8 mouse cellular contexts compared by ENCODE assay signal in genomic region chr14:61599057-61599806, GRCm38 (mm10). TPM values are rescaled to one million over a fixed set of nuclear protein-coding genes. Genes with fewer than 3 reads are reported as not detected.
DNase-seq lines count a peak whose midpoint lies in the region; ATAC-seq and TF ChIP-seq lines count a peak whose summit lies in the region.

No protein-coding gene starts in this region.

- peaks cover 29% of the 10 kb centered on the region for H3K4me1 ChIP-seq in erythroblast, embryonic 14.5 days (ENCODE audit: control insufficient read depth)
- H3K4me1 ChIP-seq in heart, embryonic 12.5 days (replicated peaks) = peaks cover 24% of the 10 kb centered on the region
- H3K4me1 ChIP-seq in kidney, postnatal 0 days (replicated peaks; ENCODE audit: insufficient read depth, low read length) = peaks cover 7% of the 10 kb centered on the region; the same call in 1 of the 2 replicates
- H3K4me1 ChIP-seq in liver, embryonic 11.5 days (replicated peaks; ENCODE audit: control insufficient read depth, insufficient read depth, low read length) = peaks cover 5% of the 10 kb centered on the region; the same call in 1 of the 2 replicates
- peaks cover 18% of the 10 kb centered on the region for H3K4me1 ChIP-seq in stomach, embryonic 14.5 days (ENCODE audit: control insufficient read depth, insufficient read depth, low read length)

- H3K79me3 ChIP-seq in C2C12 (ENCODE audit: low read depth) = no peaks in the 10 kb centered on the region

- H3ac ChIP-seq in C2C12 (ENCODE audit: control insufficient read depth, insufficient read length, low read depth) = peak overlapping the region; percentile 63

- no peak for TF ChIP-seq CTCF in C2C12 (IDR thresholded peaks at IDR 0.05; ENCODE audit: control insufficient read depth, insufficient read depth, insufficient read length)
- TF ChIP-seq CTCF in brain, embryonic 14.5 days (IDR thresholded peaks at IDR 0.05; ENCODE audit: borderline replicate concordance, extremely low read depth, insufficient read depth, insufficient read length) = no peak
- TF ChIP-seq CTCF in kidney, postnatal 0 days (IDR thresholded peaks at IDR 0.05; ENCODE audit: low read depth) = no peak

- peak overlapping the region; percentile 31 for H3K4me3 ChIP-seq in C2C12 (ENCODE audit: insufficient read depth, poor library complexity, severe bottlenecking)
- peak overlapping the region; percentile 90 for H3K4me3 ChIP-seq in erythroblast, embryonic 14.5 days (replicated peaks)
- H3K4me3 ChIP-seq in heart, embryonic 12.5 days = peak overlapping the region; percentile 85
- H3K4me3 ChIP-seq in kidney, postnatal 0 days (replicated peaks; ENCODE audit: low read depth, low read length) = peak overlapping the region; percentile 73
- peak overlapping the region; percentile 57 for H3K4me3 ChIP-seq in liver, embryonic 11.5 days (ENCODE audit: low read depth, low read length)
- H3K4me3 ChIP-seq in stomach, embryonic 14.5 days (ENCODE audit: low read depth, low read length) = peak overlapping the region; percentile 75

- DNase-seq in brain, embryonic 14.5 days (ENCODE audit: low read depth) = peak; percentile 93
- DNase-seq in kidney, postnatal 0 days (ENCODE audit: low spot score) = peak; percentile 93
- peak; percentile 89 for DNase-seq in liver, embryonic 11.5 days (ENCODE audit: low spot score)
- peak; percentile 90 for DNase-seq in naive thymus-derived CD4-positive, alpha-beta T cell, adult 2 months (ENCODE audit: low read depth)

- peak overlapping the region; percentile 84 for H3K9ac ChIP-seq in heart, embryonic 12.5 days
- H3K9ac ChIP-seq in kidney, postnatal 0 days (ENCODE audit: low read depth, low read length) = peak overlapping the region; percentile 75
- H3K9ac ChIP-seq in liver, embryonic 11.5 days (ENCODE audit: low read depth, low read length) = peak overlapping the region; percentile 72
- H3K9ac ChIP-seq in stomach, embryonic 14.5 days (replicated peaks; ENCODE audit: low read depth, low read length) = peak overlapping the region; percentile 71

- H3K36me3 ChIP-seq in C2C12 (ENCODE audit: control insufficient read depth, insufficient read depth) = no peaks in the 10 kb centered on the region
- peaks cover 22% of the 10 kb centered on the region for H3K36me3 ChIP-seq in erythroblast, embryonic 14.5 days (ENCODE audit: control insufficient read depth)
- H3K36me3 ChIP-seq in heart, embryonic 12.5 days = peaks cover 14% of the 10 kb centered on the region
- 0 out of 2 replicates have a peak, but pooled peaks cover 3% of the 10 kb centered on the region for H3K36me3 ChIP-seq in kidney, postnatal 0 days (ENCODE audit: insufficient read depth, low read length)
- no peaks in the 10 kb centered on the region for H3K36me3 ChIP-seq in liver, embryonic 11.5 days (ENCODE audit: control insufficient read depth, insufficient read depth, low read length)
- no peaks in the 10 kb centered on the region for H3K36me3 ChIP-seq in stomach, embryonic 14.5 days (ENCODE audit: control insufficient read depth, insufficient read depth, low read length)

- peak overlapping the region; percentile 63 for H3K4me2 ChIP-seq in heart, embryonic 12.5 days
- H3K4me2 ChIP-seq in kidney, postnatal 0 days (ENCODE audit: low read length) = peak overlapping the region; percentile 58
- H3K4me2 ChIP-seq in liver, embryonic 11.5 days = peak overlapping the region; percentile 59
- peak overlapping the region; percentile 58 for H3K4me2 ChIP-seq in stomach, embryonic 14.5 days (replicated peaks; ENCODE audit: low read depth, low read length)

- peak; percentile 98 for ATAC-seq in heart, embryonic 12.5 days (ENCODE audit: insufficient number of reproducible peaks, low FRiP score)
- peak; percentile 95 for ATAC-seq in kidney, postnatal 0 days (replicated peaks; ENCODE audit: low FRiP score, low read depth)
- ATAC-seq in liver, embryonic 11.5 days (replicated peaks; ENCODE audit: low FRiP score) = peak; percentile 96
- ATAC-seq in stomach, embryonic 14.5 days (ENCODE audit: insufficient number of reproducible peaks, insufficient read depth, low FRiP score, low read depth) = peak; percentile 94

- peak overlapping the region; percentile 82 for H3K27ac ChIP-seq in heart, embryonic 12.5 days (ENCODE audit: poor library complexity, severe bottlenecking)
- H3K27ac ChIP-seq in kidney, postnatal 0 days = peak overlapping the region; percentile 69; the same call in 1 of the 2 replicates
- H3K27ac ChIP-seq in liver, embryonic 11.5 days (ENCODE audit: low read depth, low read length) = peak overlapping the region; percentile 8; the same call in 1 of the 2 replicates
- peak overlapping the region; percentile 71 for H3K27ac ChIP-seq in stomach, embryonic 14.5 days (ENCODE audit: low read length)

- no peaks in the 10 kb centered on the region for H3K27me3 ChIP-seq in C2C12 (ENCODE audit: control insufficient read depth, insufficient read depth, insufficient read length)
- H3K27me3 ChIP-seq in erythroblast, embryonic 14.5 days (ENCODE audit: control insufficient read depth) = no peaks in the 10 kb centered on the region
- H3K27me3 ChIP-seq in heart, embryonic 12.5 days (replicated peaks) = no peaks in the 10 kb centered on the region
- no peaks in the 10 kb centered on the region for H3K27me3 ChIP-seq in kidney, postnatal 0 days (ENCODE audit: insufficient read depth, low read length)
- no peaks in the 10 kb centered on the region for H3K27me3 ChIP-seq in liver, embryonic 11.5 days (replicated peaks; ENCODE audit: control insufficient read depth, insufficient read depth, low read length)
- no peaks in the 10 kb centered on the region for H3K27me3 ChIP-seq in stomach, embryonic 14.5 days (ENCODE audit: control insufficient read depth, insufficient read depth, low read length)

- no peaks in the 10 kb centered on the region for H3K79me2 ChIP-seq in C2C12 (ENCODE audit: control insufficient read depth, insufficient read depth)

- peak; percentile 88 for TF ChIP-seq POLR2A in brain, embryonic 14.5 days (IDR thresholded peaks at IDR 0.05; ENCODE audit: borderline replicate concordance, extremely low read depth, insufficient read depth, insufficient read length, poor library complexity, severe bottlenecking)

- no peaks in the 10 kb centered on the region for H3K9me3 ChIP-seq in erythroblast, embryonic 14.5 days (ENCODE audit: control insufficient read depth, low read length)
- H3K9me3 ChIP-seq in heart, embryonic 12.5 days (replicated peaks) = no peaks in the 10 kb centered on the region
- no peaks in the 10 kb centered on the region for H3K9me3 ChIP-seq in kidney, postnatal 0 days (replicated peaks; ENCODE audit: low read length)
- H3K9me3 ChIP-seq in liver, embryonic 11.5 days (ENCODE audit: control insufficient read depth, low read length) = no peaks in the 10 kb centered on the region
- H3K9me3 ChIP-seq in stomach, embryonic 14.5 days (ENCODE audit: control insufficient read depth, low read depth, low read length) = no peaks in the 10 kb centered on the region

- 5% methylated on average over 44 of the region's 44 CpGs for WGBS in heart, embryonic 12.5 days
- WGBS in kidney, postnatal 0 days = 6% methylated on average over 44 of the region's 44 CpGs
- WGBS in liver, embryonic 11.5 days = 4% methylated on average over 44 of the region's 44 CpGs
- 4% methylated on average over 44 of the region's 44 CpGs for WGBS in stomach, embryonic 14.5 days

TF ChIP-seq in C2C12, 6 proteins besides CTCF, POLR2A, EP300 and RAD21:
- TF ChIP-seq CEBPB (IDR thresholded peaks at IDR 0.05; ENCODE audit: low read depth) (no peak), MYOD1 (IDR thresholded peaks at IDR 0.05; ENCODE audit: control insufficient read depth, insufficient read length, low read depth) (no peak)

RNA-seq across cellular contexts. Expression of gene Trim13, which starts 1.2 kb away (rescaled TPM):
- polyA plus RNA-seq in C2C12 (2012; fragmentation: generic; extraction: Trizol) = 2.9 TPM
- 27.7 and 32.6 TPM in 2 replicates for polyA plus RNA-seq in brain, embryonic 14.5 days (2012; rRNA removed)
- not detected in 2 replicates for polyA plus RNA-seq in erythroblast, embryonic 14.5 days (2012)
- 13.5 and 15.8 TPM in 2 replicates for polyA plus RNA-seq in heart, embryonic 12.5 days (2016; fragmentation: Nextera tagmentation; extraction: Ambion mirVana)
- 22.7 and 23.6 TPM in 2 replicates for polyA plus RNA-seq in kidney, postnatal 0 days (2015; fragmentation: Nextera tagmentation; extraction: Ambion mirVana)
- 12.8 and 14.2 TPM in 2 replicates for polyA plus RNA-seq in liver, embryonic 11.5 days (2014; fragmentation: Nextera tagmentation; extraction: Ambion mirVana)
- polyA plus RNA-seq in stomach, embryonic 14.5 days (2014; fragmentation: Nextera tagmentation; extraction: Ambion mirVana) = 22.7 and 25.5 TPM in 2 replicates

RNA-seq across cellular contexts. Expression of gene Kcnrg, which starts 8.0 kb away (rescaled TPM):
- 0.09 TPM for polyA plus RNA-seq in C2C12 (2012; fragmentation: generic; extraction: Trizol)
- polyA plus RNA-seq in brain, embryonic 14.5 days (2012; rRNA removed) = 2.1 and 2.6 TPM in 2 replicates
- polyA plus RNA-seq in erythroblast, embryonic 14.5 days (2012) = not detected in 2 replicates
- polyA plus RNA-seq in heart, embryonic 12.5 days (2016; fragmentation: Nextera tagmentation; extraction: Ambion mirVana) = 0.40 and 0.55 TPM in 2 replicates
- polyA plus RNA-seq in kidney, postnatal 0 days (2015; fragmentation: Nextera tagmentation; extraction: Ambion mirVana) = 0.50 and 0.58 TPM in 2 replicates
- polyA plus RNA-seq in liver, embryonic 11.5 days (2014; fragmentation: Nextera tagmentation; extraction: Ambion mirVana) = 0.55 and 0.61 TPM in 2 replicates
- 1.4 and 1.8 TPM in 2 replicates for polyA plus RNA-seq in stomach, embryonic 14.5 days (2014; fragmentation: Nextera tagmentation; extraction: Ambion mirVana)

RNA-seq across cellular contexts. Expression of gene Spryd7, which starts 42.5 kb away (rescaled TPM):
- 7.8 TPM for polyA plus RNA-seq in C2C12 (2012; fragmentation: generic; extraction: Trizol)
- 19.7 and 20.0 TPM in 2 replicates for polyA plus RNA-seq in brain, embryonic 14.5 days (2012; rRNA removed)
- 0.11 and 0.37 TPM in 2 replicates for polyA plus RNA-seq in erythroblast, embryonic 14.5 days (2012)
- 21.9 and 25.3 TPM in 2 replicates for polyA plus RNA-seq in heart, embryonic 12.5 days (2016; fragmentation: Nextera tagmentation; extraction: Ambion mirVana)
- polyA plus RNA-seq in kidney, postnatal 0 days (2015; fragmentation: Nextera tagmentation; extraction: Ambion mirVana) = 30.7 and 31.5 TPM in 2 replicates
- polyA plus RNA-seq in liver, embryonic 11.5 days (2014; fragmentation: Nextera tagmentation; extraction: Ambion mirVana) = 24.0 and 24.5 TPM in 2 replicates
- polyA plus RNA-seq in stomach, embryonic 14.5 days (2014; fragmentation: Nextera tagmentation; extraction: Ambion mirVana) = 21.6 and 23.4 TPM in 2 replicates

Comparison
In these comparisons a context has a peak if more than half of its experiments do, and no peak if none do; other contexts are left out.
1. Peak in every context shown above with its lines: DNase-seq, ATAC-seq, H3K4me3 ChIP-seq and H3K27ac ChIP-seq.
2. H3K4me3 ChIP-seq: peak in every context shown above with its lines; median percentile 90 in erythroblast, embryonic 14.5 days; 85 in heart, embryonic 12.5 days; 75 in stomach, embryonic 14.5 days; 73 in kidney, postnatal 0 days; 57 in liver, embryonic 11.5 days; 31 in C2C12.
3. H3K27ac ChIP-seq: peak in every context shown above with its lines; median percentile 82 in heart, embryonic 12.5 days; 71 in stomach, embryonic 14.5 days; 69 in kidney, postnatal 0 days; 8 in liver, embryonic 11.5 days.